Mouse (Mus musculus): ENCODE measurements at regions not wholly inside any gene's neighbourhood (a gene's known extent, or its start where the extent isn't known, plus 50 kb on each side); places are given as distances from the start of the nearest gene placed in this dataset.
"Not testable (repeated sequence)": the region's sequence is repeated elsewhere in the genome, so short reads cannot be mapped to it uniquely, and the experiment has no call there.

DNA sequence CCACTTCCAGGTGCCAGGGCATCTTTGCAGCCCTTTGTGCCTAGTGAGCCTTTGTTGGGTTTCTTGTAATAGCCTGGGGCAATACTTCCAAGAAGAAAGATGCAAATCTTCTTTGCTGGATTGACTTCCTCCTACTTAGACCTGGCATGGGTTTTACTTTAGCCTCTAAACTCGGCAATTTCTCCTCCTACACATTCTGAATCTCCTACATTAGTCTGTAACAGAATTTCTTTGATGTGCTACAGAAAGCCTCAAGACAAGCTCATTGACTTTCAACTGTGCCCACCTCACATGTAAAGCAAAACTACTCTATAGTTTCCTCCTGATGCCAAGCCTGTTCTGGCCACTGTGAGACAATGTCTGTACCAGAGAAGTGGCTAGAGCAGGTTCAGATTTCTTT lies 92.9 kb downstream of the 9230113P08Rik start:
- peak; percentile 92 for ATAC-seq (ENCODE audit: low TSS enrichment)

DNA sequence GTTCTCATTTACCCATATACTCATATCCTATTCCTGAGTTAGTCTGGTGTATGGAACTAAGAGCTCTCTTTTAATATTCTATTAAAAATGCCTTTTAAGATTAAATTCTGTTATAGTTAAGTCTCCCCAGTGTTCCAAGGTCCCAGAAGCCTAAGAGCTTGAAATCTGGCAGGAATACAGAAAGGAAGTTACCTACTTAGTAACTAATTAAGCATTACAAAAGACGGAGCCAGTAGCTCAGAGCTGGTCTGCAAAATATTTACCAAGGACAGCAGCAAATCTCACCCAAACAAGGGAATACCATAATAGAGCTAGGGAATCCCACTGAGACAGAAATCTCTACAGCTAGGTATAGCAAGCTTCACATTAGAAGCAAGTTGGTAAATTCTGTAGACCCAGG lies 98.6 kb downstream of the 9230113P08Rik start:
- ATAC-seq (ENCODE audit: low TSS enrichment), result not testable (repeated sequence)

All from frontal cortex, adult (tissue).